Mouse (Mus musculus) intestine, postnatal 0 days (tissue): ENCODE data around the gene Afmid. TPM values are rescaled to one million over a fixed set of nuclear protein-coding genes. Genes with fewer than 3 reads are reported as not detected.

Experiments used
- ATAC-seq: fragments of 200-750 bp; cut with Nextera tagmentation; 2 replicates; pipeline ENCODE4 v1.8.0; 2017; ENCODE audit warnings: mild to moderate bottlenecking, moderate TSS enrichment, moderate library complexity
- H3K27ac ChIP-seq: fragments of 300-500 bp; sonication (generic); 2 replicates; pipeline ENCODE4 v1.5.1; 2014; ENCODE audit warnings: mild to moderate bottlenecking, low read depth, low read length, moderate library complexity
- H3K27me3 ChIP-seq: fragments of 300-500 bp; sonication (generic); replicated peaks from 2 replicates; pipeline ENCODE4 v1.6.1; 2014; ENCODE audit warnings: low read length, mixed read lengths; ENCODE audit not compliant: control insufficient read depth, insufficient read depth
- H3K36me3 ChIP-seq: fragments of 300-500 bp; sonication (generic); 2 replicates; pipeline ENCODE4 v1.6.1; 2014; ENCODE audit warnings: mild to moderate bottlenecking, moderate library complexity; ENCODE audit not compliant: control insufficient read depth, insufficient read depth
- H3K4me1 ChIP-seq: fragments of 300-500 bp; sonication (generic); replicated peaks from 2 replicates; pipeline ENCODE4 v1.6.1; 2014; ENCODE audit warnings: antibody characterized with exemption, low read length, mixed read lengths; ENCODE audit not compliant: control insufficient read depth, insufficient read depth
- H3K4me2 ChIP-seq: fragments of 300-500 bp; sonication (generic); replicated peaks from 2 replicates; pipeline ENCODE4 v1.6.1; 2014; ENCODE audit warnings: low read depth, mild to moderate bottlenecking, moderate library complexity
- H3K4me3 ChIP-seq: fragments of 300-500 bp; sonication (generic); 2 replicates; pipeline ENCODE4 v1.5.1; 2014; ENCODE audit warnings: low read depth, low read length
- H3K9ac ChIP-seq: fragments of 300-500 bp; sonication (generic); 2 replicates; pipeline ENCODE4 v1.6.1; 2014; ENCODE audit warnings: mild to moderate bottlenecking, low read depth, low read length
- H3K9me3 ChIP-seq: fragments of 300-500 bp; sonication (generic); 2 replicates; pipeline ENCODE4 v1.6.1; 2016; ENCODE audit warnings: mixed run types; ENCODE audit not compliant: control insufficient read depth
- CTCF ChIP-seq: sonication (generic); IDR thresholded peaks from 2 replicates; pipeline ENCODE4 v1.5.1; 2016; ENCODE audit warnings: low read depth, mild to moderate bottlenecking, control low read depth, antibody characterized with exemption, moderate library complexity
- WGBS: fragments of 180-500 bp; shearing (Covaris S2); extraction: QIAGEN DNeasy Blood & Tissue Kit; methylation state at CpG from one replicate; pipeline ENCODE4 v1.1.7; 2014; 5-methylcytosine and 5-hydroxymethylcytosine counted together
- polyA plus RNA-seq: library from polyadenylated mRNA; unstranded; fragments of >200 nt; fragmentation: Nextera tagmentation; extraction: Ambion mirVana; gene quantifications from 2 replicates; pipeline ENCODE4 v1.2.1, GENCODE M21; 2015

Afmid gene
- polyA plus RNA-seq, 1 experiment from 2014 or later, result 7.0 TPM

GRCm38 (mm10) chr11:117824060-117824969 lies 1.4 kb upstream of the Afmid start:
- peak; percentile 95 for TF ChIP-seq CTCF

GRCm38 (mm10) chr11:117826164-117826563 lies 440 bp downstream of the Afmid start:
- ATAC-seq, result no peak
- 0 out of 2 replicates have a peak overlapping the region, but pooled peaks have one; percentile 13 for H3K9ac ChIP-seq
- no peaks in the 10 kb centered on the region for H3K27me3 ChIP-seq
- peak overlapping the region; percentile 89 for H3K4me2 ChIP-seq
- H3K27ac ChIP-seq, result no peak overlapping the region
- no peaks in the 10 kb centered on the region for H3K9me3 ChIP-seq
- TF ChIP-seq CTCF, result no peak
- 7% methylated on average over 5 of the region's 5 CpGs for WGBS
- peaks cover 36% of the 10 kb centered on the region for H3K4me1 ChIP-seq
- H3K4me3 ChIP-seq, result peak overlapping the region; percentile 50
- H3K36me3 ChIP-seq, result peaks cover 15% of the 10 kb centered on the region; the same call in 1 of the 2 replicates

More at GRCm38 (mm10) chr11:117824060-117824969, 1.4 kb upstream of the Afmid start:
- peaks cover 24% of the 10 kb centered on the region; the same call in 1 of the 2 replicates for H3K36me3 ChIP-seq
- peak overlapping the region; percentile 89 for H3K4me2 ChIP-seq
- H3K4me1 ChIP-seq, result peaks cover 28% of the 10 kb centered on the region
- H3K27me3 ChIP-seq, result no peaks in the 10 kb centered on the region
- peak overlapping the region; percentile 24 for H3K9ac ChIP-seq
- H3K4me3 ChIP-seq, result peak overlapping the region; percentile 50
- WGBS, result 6% methylated on average over 23 of the region's 23 CpGs
- ATAC-seq, result peak; percentile 51
- no peaks in the 10 kb centered on the region for H3K9me3 ChIP-seq
- H3K27ac ChIP-seq, result peak overlapping the region; percentile 57; the same call in 1 of the 2 replicates

- no peak for ATAC-seq
- Histone ChIP-seq H3K36me3 (peaks cover 8% of the 10 kb centered on the region; the same call in 1 of the 2 replicates), H3K4me3 (no peak overlapping the region), H3K4me2 (peak overlapping the region; percentile 89), H3K9ac (peak overlapping the region; percentile 34; the same call in 1 of the 2 replicates), H3K27me3 (no peaks in the 10 kb centered on the region), H3K27ac (peak overlapping the region; percentile 80; the same call in 1 of the 2 replicates), H3K9me3 (no peaks in the 10 kb centered on the region), H3K4me1 (peaks cover 36% of the 10 kb centered on the region)
- TF ChIP-seq CTCF, result no peak
- WGBS, result 48% methylated on average over 8 of the region's 8 CpGs
Measured at GRCm38 (mm10) chr11:117826916-117827315, 1.2 kb downstream of the Afmid start.

- Histone ChIP-seq H3K27me3 (no peaks in the 10 kb centered on the region), H3K36me3 (0 out of 2 replicates have a peak, but pooled peaks cover 4% of the 10 kb centered on the region), H3K4me1 (peaks cover 36% of the 10 kb centered on the region), H3K27ac (peak overlapping the region; percentile 80; the same call in 1 of the 2 replicates), H3K4me3 (no peak overlapping the region), H3K9me3 (no peaks in the 10 kb centered on the region), H3K9ac (peak overlapping the region; percentile 34; the same call in 1 of the 2 replicates), H3K4me2 (peak overlapping the region; percentile 89)
- WGBS, result 18% methylated on average over 3 of the region's 3 CpGs
- no peak for ATAC-seq
- no peak for TF ChIP-seq CTCF
Measured at GRCm38 (mm10) chr11:117827386-117827785, 1.7 kb downstream of the Afmid start.

GRCm38 (mm10) chr11:117828149-117828887 lies 2.6 kb downstream of the Afmid start:
- Histone ChIP-seq H3K4me3 (no peak overlapping the region), H3K9ac (peak overlapping the region; percentile 34), H3K27me3 (no peaks in the 10 kb centered on the region), H3K27ac (peak overlapping the region; percentile 80), H3K4me1 (peaks cover 34% of the 10 kb centered on the region), H3K9me3 (no peaks in the 10 kb centered on the region), H3K36me3 (no peaks in the 10 kb centered on the region), H3K4me2 (peak overlapping the region; percentile 89)
- 36% methylated on average over 18 of the region's 18 CpGs for WGBS
- no peak for TF ChIP-seq CTCF
- no peak for ATAC-seq
